Mouse (Mus musculus) CH12.LX (cell line): ENCODE results near the gene Ramp3.

ENCODE experiments used
- CHD2 ChIP-seq: IDR thresholded peaks from 2 replicates; pipeline ENCODE4 v1.6.1; 2011; ENCODE audit warnings: low read length, improper control_type of control experiment
- CTCF ChIP-seq, 2 experiments: IDR thresholded peaks in 1 of 2; conservative IDR thresholded peaks in 1 of 2; 2 replicates each; pipeline ENCODE4 v1.5.1; 2011 to 2012; ENCODE audit warnings: low read depth in 2 of 2, low read length in 2 of 2, improper control_type of control experiment in 1 of 2, inconsistent platforms in 1 of 2, mild to moderate bottlenecking in 1 of 2, moderate library complexity in 1 of 2
- EP300 ChIP-seq: IDR thresholded peaks from 2 replicates; pipeline ENCODE4 v1.6.1; 2011; ENCODE audit warnings: low read length, improper control_type of control experiment
- HCFC1 ChIP-seq: IDR thresholded peaks from 2 replicates; pipeline ENCODE4 v1.6.1; 2012; ENCODE audit warnings: low read depth, mild to moderate bottlenecking, inconsistent platforms, low read length, improper control_type of control experiment
- MAX ChIP-seq: IDR thresholded peaks from 2 replicates; pipeline ENCODE4 v1.6.1; 2011; ENCODE audit warnings: low read length, improper control_type of control experiment
- MXI1 ChIP-seq: IDR thresholded peaks from 2 replicates; pipeline ENCODE4 v1.6.1; 2011; ENCODE audit warnings: mild to moderate bottlenecking, low read depth, low read length, improper control_type of control experiment
- MYC ChIP-seq: IDR thresholded peaks from 2 replicates; pipeline ENCODE4 v1.6.1; 2011; ENCODE audit warnings: low read depth, mild to moderate bottlenecking, improper control_type of control experiment, low read length
- POLR2A ChIP-seq: IDR thresholded peaks from 2 replicates; pipeline ENCODE4 v1.6.1; 2011; ENCODE audit warnings: low read depth, mild to moderate bottlenecking, improper control_type of control experiment, low read length
- POLR2AphosphoS2 ChIP-seq: IDR thresholded peaks from 2 replicates; pipeline ENCODE4 v1.6.1; 2011; ENCODE audit warnings: low read depth, low read length, improper control_type of control experiment
- SMC3 ChIP-seq: IDR thresholded peaks from 2 replicates; pipeline ENCODE4 v1.6.1; 2011; ENCODE audit warnings: low read depth, low read length, improper control_type of control experiment
- USF1 ChIP-seq: IDR thresholded peaks from 2 replicates; pipeline ENCODE4 v1.6.1; 2014; ENCODE audit warnings: low read depth, mild to moderate bottlenecking, inconsistent platforms, low read length, improper control_type of control experiment
- ZC3H11A ChIP-seq: IDR thresholded peaks from 2 replicates; pipeline ENCODE4 v1.6.1; 2012; ENCODE audit warnings: low read depth, mild to moderate bottlenecking, inconsistent platforms, low read length, improper control_type of control experiment
- ZKSCAN1 ChIP-seq: IDR thresholded peaks from 2 replicates; pipeline ENCODE4 v1.6.1; 2012; ENCODE audit warnings: low read depth, inconsistent platforms, low read length, improper control_type of control experiment, borderline replicate concordance
- ZNF384 ChIP-seq: IDR thresholded peaks from 2 replicates; pipeline ENCODE4 v1.6.1; 2012; ENCODE audit warnings: low read depth, low read length, improper control_type of control experiment, inconsistent platforms

DNA sequence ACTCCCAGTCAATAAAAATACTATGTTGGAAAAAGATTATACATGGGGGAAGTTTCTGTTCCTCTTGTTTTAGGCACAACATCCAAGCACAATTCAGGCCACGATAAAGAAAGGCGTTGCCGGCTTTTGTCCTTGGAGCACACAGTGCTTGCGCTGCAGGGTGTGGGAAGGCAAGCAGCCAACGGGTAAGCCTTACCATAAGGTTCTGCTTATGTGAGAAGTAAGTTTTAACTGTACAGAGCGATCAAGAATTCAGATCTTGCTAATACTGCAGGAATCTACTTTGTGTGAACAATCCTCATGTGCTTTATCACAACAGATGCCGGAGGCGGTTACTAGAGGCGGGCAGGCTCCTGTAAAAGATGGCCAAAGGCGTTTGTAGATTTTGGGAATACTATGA, 39.4 kb downstream of the Ramp3 start:
- no peak for TF ChIP-seq CTCF (conservative IDR thresholded peaks at IDR 0.05 in 1 of 2, IDR thresholded peaks at IDR 0.05 in 1 of 2; ENCODE audit: low read depth in 2 of 2, low read length in 2 of 2)
- TF ChIP-seq POLR2AphosphoS2: no peak
- TF ChIP-seq MXI1: no peak
- no peak for TF ChIP-seq EP300
- no peak for TF ChIP-seq POLR2A
- no peak for TF ChIP-seq USF1
- TF ChIP-seq ZNF384: no peak
- no peak for TF ChIP-seq HCFC1
- TF ChIP-seq ZC3H11A: no peak
- no peak for TF ChIP-seq MYC
- TF ChIP-seq MAX: no peak
- TF ChIP-seq ZKSCAN1: no peak
- TF ChIP-seq SMC3: no peak
- no peak for TF ChIP-seq CHD2
